ENCODE assay signal across 13 mouse cellular contexts in genomic region chr7:126676631-126677220, GRCm38 (mm10). TPM values are rescaled to one million over a fixed set of nuclear protein-coding genes. Genes with fewer than 3 reads are reported as not detected.
DNase-seq lines count a peak whose midpoint lies in the region; ATAC-seq and TF ChIP-seq lines count a peak whose summit lies in the region.
"Had no signal": no experiment of that assay in that cellular context is flagged by ENCODE, and none has a peak within 500 bp of the region (broad histone marks: within the 10 kb centered on the region; RNA-seq: fewer than 3 reads in every experiment).

No protein-coding gene starts in this region.

- TF ChIP-seq CTCF in cerebellum, adult 2 months (IDR thresholded peaks at IDR 0.05; ENCODE audit: borderline replicate concordance, insufficient read depth, low read depth, low read length), result no peak
- no peak for TF ChIP-seq CTCF in heart, postnatal 0 days (IDR thresholded peaks at IDR 0.05; ENCODE audit: low read depth)
- no peak for TF ChIP-seq CTCF in liver, postnatal 0 days (IDR thresholded peaks at IDR 0.05; ENCODE audit: low read depth)

- 0 out of 2 replicates have a peak overlapping the region, but pooled peaks have one; percentile 23 for H3K27ac ChIP-seq in cerebellum, adult 2 months (ENCODE audit: insufficient read depth, low read length)
- peak overlapping the region; percentile 86 for H3K27ac ChIP-seq in heart, postnatal 0 days (ENCODE audit: low read depth)
- H3K27ac ChIP-seq in liver, embryonic 15.5 days (replicated peaks), result peak overlapping the region; percentile 45; the same call in 1 of the 2 replicates
- H3K27ac ChIP-seq in liver, embryonic 12.5 days, result no peak overlapping the region
- H3K27ac ChIP-seq in liver, postnatal 0 days (ENCODE audit: low read depth), result peak overlapping the region; percentile 91

- no peak for TF ChIP-seq POLR2A in cerebellum, adult 2 months (IDR thresholded peaks at IDR 0.05; ENCODE audit: borderline replicate concordance, insufficient read depth, low read length)

- no peaks in the 10 kb centered on the region for H3K9me3 ChIP-seq in heart, postnatal 0 days (replicated peaks; ENCODE audit: control insufficient read depth, low read length)
- H3K9me3 ChIP-seq in liver, embryonic 15.5 days (replicated peaks), result no peaks in the 10 kb centered on the region
- H3K9me3 ChIP-seq in liver, embryonic 12.5 days (replicated peaks), result no peaks in the 10 kb centered on the region
- H3K9me3 ChIP-seq in liver, postnatal 0 days (ENCODE audit: low read length), result no peaks in the 10 kb centered on the region
- H3K9me3 ChIP-seq: G1E had no signal

- no peak overlapping the region for H3K4me2 ChIP-seq in heart, postnatal 0 days (ENCODE audit: low read depth, low read length)
- no peak overlapping the region for H3K4me2 ChIP-seq in liver, embryonic 15.5 days
- no peak overlapping the region for H3K4me2 ChIP-seq in liver, embryonic 12.5 days
- H3K4me2 ChIP-seq in liver, postnatal 0 days (ENCODE audit: low read depth, low read length), result 0 out of 2 replicates have a peak overlapping the region, but pooled peaks have one; percentile 56

- H3K4me1 ChIP-seq in cerebellum, adult 2 months (ENCODE audit: control insufficient read depth, insufficient read depth, low read length), result no peaks in the 10 kb centered on the region
- peaks cover 6% of the 10 kb centered on the region for H3K4me1 ChIP-seq in heart, postnatal 0 days (ENCODE audit: control insufficient read depth, insufficient read depth)
- H3K4me1 ChIP-seq in liver, embryonic 15.5 days (replicated peaks), result peaks cover 27% of the 10 kb centered on the region
- peaks cover 3% of the 10 kb centered on the region; the same call in 1 of the 2 replicates for H3K4me1 ChIP-seq in liver, embryonic 12.5 days
- H3K4me1 ChIP-seq in liver, postnatal 0 days (ENCODE audit: insufficient read depth), result peaks cover 23% of the 10 kb centered on the region

- H3K36me3 ChIP-seq in heart, postnatal 0 days (replicated peaks; ENCODE audit: control insufficient read depth, insufficient read depth, low read length), result peaks cover 12% of the 10 kb centered on the region; the same call in 1 of the 2 replicates
- peaks cover 33% of the 10 kb centered on the region for H3K36me3 ChIP-seq in liver, embryonic 15.5 days (replicated peaks)
- H3K36me3 ChIP-seq in liver, embryonic 12.5 days, result peaks cover 60% of the 10 kb centered on the region
- peaks cover 18% of the 10 kb centered on the region for H3K36me3 ChIP-seq in liver, postnatal 0 days (replicated peaks; ENCODE audit: insufficient read depth, low read length)

- ATAC-seq in cerebellum, adult (ENCODE audit: insufficient number of reproducible peaks, low FRiP score, low TSS enrichment), result no peak
- no peak; the same call in 1 of the 2 replicates for ATAC-seq in heart, postnatal 0 days (ENCODE audit: insufficient read depth, low read depth)
- no peak for ATAC-seq in liver, embryonic 15.5 days (ENCODE audit: insufficient read depth)
- no peak for ATAC-seq in liver, embryonic 12.5 days
- peak; percentile 26 for ATAC-seq in liver, postnatal 0 days
- ATAC-seq: CD4-positive, CD25-positive, alpha-beta regulatory T cell, adult 4 months; midbrain, embryonic 16.5 days had no signal

- no peak for DNase-seq in cerebellum, adult 2 months
- DNase-seq in heart, postnatal 0 days (ENCODE audit: low spot score), result no peak
- DNase-seq in heart, adult 8-10 months (ENCODE audit: low spot score), result no peak
- no peak for DNase-seq in liver, postnatal 0 days
- DNase-seq in adrenal gland, postnatal 10 days, result no peak
- DNase-seq: cerebellum, adult 11 months; cerebellum, postnatal 25 days had no signal

- no peaks in the 10 kb centered on the region for H3K27me3 ChIP-seq in cerebellum, adult 2 months (ENCODE audit: control insufficient read depth, insufficient read depth, low read length)
- H3K27me3 ChIP-seq in heart, postnatal 0 days (ENCODE audit: control insufficient read depth, insufficient read depth, low read length), result no peaks in the 10 kb centered on the region
- no peaks in the 10 kb centered on the region for H3K27me3 ChIP-seq in liver, embryonic 15.5 days
- no peaks in the 10 kb centered on the region for H3K27me3 ChIP-seq in liver, embryonic 12.5 days (replicated peaks)
- no peaks in the 10 kb centered on the region for H3K27me3 ChIP-seq in liver, postnatal 0 days (ENCODE audit: insufficient read depth, low read length)

- no peak overlapping the region for H3K9ac ChIP-seq in heart, postnatal 0 days (replicated peaks; ENCODE audit: low read depth, low read length)
- no peak overlapping the region for H3K9ac ChIP-seq in liver, embryonic 15.5 days
- H3K9ac ChIP-seq in liver, embryonic 12.5 days, result no peak overlapping the region
- no peak overlapping the region for H3K9ac ChIP-seq in liver, postnatal 0 days (replicated peaks)

- WGBS in cerebellum, adult 2 months, result 44% methylated on average over 4 of the region's 4 CpGs
- WGBS in heart, postnatal 0 days, result 42% methylated on average over 4 of the region's 4 CpGs
- WGBS in liver, embryonic 15.5 days (ENCODE audit: insufficient replicate concordance), result 65% methylated on average over 4 of the region's 4 CpGs
- WGBS in liver, embryonic 12.5 days (ENCODE audit: insufficient replicate concordance), result 69% methylated on average over 4 of the region's 4 CpGs
- 60% methylated on average over 4 of the region's 4 CpGs for WGBS in liver, postnatal 0 days (ENCODE audit: insufficient replicate concordance)

- H3K4me3 ChIP-seq in cerebellum, adult 2 months (replicated peaks; ENCODE audit: insufficient read depth, low read depth, low read length), result no peak overlapping the region
- H3K4me3 ChIP-seq in heart, postnatal 0 days (ENCODE audit: low read depth, low read length), result no peak overlapping the region
- no peak overlapping the region for H3K4me3 ChIP-seq in liver, embryonic 15.5 days (replicated peaks)
- no peak overlapping the region for H3K4me3 ChIP-seq in liver, embryonic 12.5 days
- H3K4me3 ChIP-seq in liver, postnatal 0 days (ENCODE audit: low read depth, low read length), result no peak overlapping the region

- TF ChIP-seq EP300 in heart, postnatal 0 days (IDR thresholded peaks at IDR 0.05; ENCODE audit: low read depth), result no peak
- no peak for TF ChIP-seq EP300 in liver, postnatal 0 days (IDR thresholded peaks at IDR 0.05; ENCODE audit: low read depth)

RNA-seq across cellular contexts. Expression of gene Sult1a1, which starts 0.5 kb away (rescaled TPM):
- 6.4 and 10.6 TPM in 2 replicates for polyA plus RNA-seq in cerebellum, adult 2 months (2012; rRNA removed)
- 64.2 and 78.2 TPM in 2 replicates for total RNA-seq in heart, postnatal 0 days (2014; rRNA removed; ENCODE audit: low replicate concordance)
- 24.8 and 30.4 TPM in 2 replicates for polyA plus RNA-seq in heart, postnatal 0 days (2015; fragmentation: Nextera tagmentation; extraction: Ambion mirVana)
- 10 to 100 TPM; 18.6 to 38.7 (median 31.5) TPM for total RNA-seq in heart, adult 8-10 months (2022)
- 37.8 and 52.1 TPM in 2 replicates for polyA plus RNA-seq in liver, embryonic 15.5 days (2015; fragmentation: Nextera tagmentation; extraction: Ambion mirVana)
- polyA plus RNA-seq in liver, embryonic 12.5 days (2016; fragmentation: Nextera tagmentation; extraction: Ambion mirVana), result 0.24 and 0.50 TPM in 2 replicates
- polyA plus RNA-seq in liver, postnatal 0 days (2015; fragmentation: Nextera tagmentation; extraction: Ambion mirVana), result 221 and 241 TPM in 2 replicates
- 100 to 1,000 TPM in 1 of 2 experiments, 10 to 100 TPM in 1; 53.9 to 125 TPM for total RNA-seq in adrenal gland, postnatal 10 days (2021)
- polyA plus RNA-seq: G1E had no signal

RNA-seq across cellular contexts. Expression of gene Bola2, which starts 18.5 kb away (rescaled TPM):
- 51.0 and 61.6 TPM in 2 replicates for polyA plus RNA-seq in cerebellum, adult 2 months (2012; rRNA removed)
- total RNA-seq in heart, postnatal 0 days (2014; rRNA removed; ENCODE audit: low replicate concordance), result 29.3 and 36.5 TPM in 2 replicates
- 89.0 and 93.7 TPM in 2 replicates for polyA plus RNA-seq in heart, postnatal 0 days (2015; fragmentation: Nextera tagmentation; extraction: Ambion mirVana)
- 10 to 100 TPM; 52.4 to 70.4 (median 56.4) TPM for total RNA-seq in heart, adult 8-10 months (2022)
- 71.8 and 82.7 TPM in 2 replicates for polyA plus RNA-seq in liver, embryonic 15.5 days (2015; fragmentation: Nextera tagmentation; extraction: Ambion mirVana)
- 134 and 153 TPM in 2 replicates for polyA plus RNA-seq in liver, embryonic 12.5 days (2016; fragmentation: Nextera tagmentation; extraction: Ambion mirVana)
- polyA plus RNA-seq in liver, postnatal 0 days (2015; fragmentation: Nextera tagmentation; extraction: Ambion mirVana), result 86.5 and 93.5 TPM in 2 replicates
- 10 to 100 TPM; 67.6 to 81.0 TPM for total RNA-seq in adrenal gland, postnatal 10 days (2021)

RNA-seq across cellular contexts. Expression of gene Slx1b, which starts 18.9 kb away (rescaled TPM):
- 39.6 and 40.3 TPM in 2 replicates for polyA plus RNA-seq in cerebellum, adult 2 months (2012; rRNA removed)
- total RNA-seq in heart, postnatal 0 days (2014; rRNA removed; ENCODE audit: low replicate concordance), result 6.2 and 12.6 TPM in 2 replicates
- polyA plus RNA-seq in heart, postnatal 0 days (2015; fragmentation: Nextera tagmentation; extraction: Ambion mirVana), result 4.9 and 6.3 TPM in 2 replicates
- 1 to 10 TPM; 3.2 to 6.2 (median 5.4) TPM for total RNA-seq in heart, adult 8-10 months (2022)
- 3.0 TPM in 2 replicates for polyA plus RNA-seq in liver, embryonic 15.5 days (2015; fragmentation: Nextera tagmentation; extraction: Ambion mirVana)
- 4.5 and 5.1 TPM in 2 replicates for polyA plus RNA-seq in liver, embryonic 12.5 days (2016; fragmentation: Nextera tagmentation; extraction: Ambion mirVana)
- 2.6 and 3.7 TPM in 2 replicates for polyA plus RNA-seq in liver, postnatal 0 days (2015; fragmentation: Nextera tagmentation; extraction: Ambion mirVana)
- total RNA-seq in adrenal gland, postnatal 10 days (2021), result 10 to 100 TPM in 1 of 2 experiments, 1 to 10 TPM in 1; 8.2 to 15.0 TPM

RNA-seq across cellular contexts. Expression of gene Sgf29, which starts 27.6 kb away (rescaled TPM):
- 45.4 and 45.5 TPM in 2 replicates for polyA plus RNA-seq in cerebellum, adult 2 months (2012; rRNA removed)
- 15.9 and 20.7 TPM in 2 replicates for total RNA-seq in heart, postnatal 0 days (2014; rRNA removed; ENCODE audit: low replicate concordance)
- 21.9 and 25.3 TPM in 2 replicates for polyA plus RNA-seq in heart, postnatal 0 days (2015; fragmentation: Nextera tagmentation; extraction: Ambion mirVana)
- total RNA-seq in heart, adult 8-10 months (2022), result 10 to 100 TPM; 21.6 to 26.2 (median 24.9) TPM
- polyA plus RNA-seq in liver, embryonic 15.5 days (2015; fragmentation: Nextera tagmentation; extraction: Ambion mirVana), result 29.1 and 31.0 TPM in 2 replicates
- 36.3 and 42.4 TPM in 2 replicates for polyA plus RNA-seq in liver, embryonic 12.5 days (2016; fragmentation: Nextera tagmentation; extraction: Ambion mirVana)
- 22.7 and 22.8 TPM in 2 replicates for polyA plus RNA-seq in liver, postnatal 0 days (2015; fragmentation: Nextera tagmentation; extraction: Ambion mirVana)
- total RNA-seq in adrenal gland, postnatal 10 days (2021), result 10 to 100 TPM; 31.3 to 46.9 TPM

RNA-seq across cellular contexts. Expression of gene Coro1a, which starts 30.9 kb away (rescaled TPM):
- 110 and 126 TPM in 2 replicates for polyA plus RNA-seq in cerebellum, adult 2 months (2012; rRNA removed)
- 14.8 and 25.3 TPM in 2 replicates for total RNA-seq in heart, postnatal 0 days (2014; rRNA removed; ENCODE audit: low replicate concordance)
- polyA plus RNA-seq in heart, postnatal 0 days (2015; fragmentation: Nextera tagmentation; extraction: Ambion mirVana), result 8.4 and 8.5 TPM in 2 replicates
- 10 to 100 TPM in 1 of 4 experiments, 1 to 10 TPM in 3; 4.9 to 10.0 (median 6.2) TPM for total RNA-seq in heart, adult 8-10 months (2022)
- 109 and 118 TPM in 2 replicates for polyA plus RNA-seq in liver, embryonic 15.5 days (2015; fragmentation: Nextera tagmentation; extraction: Ambion mirVana)
- 77.9 and 86.6 TPM in 2 replicates for polyA plus RNA-seq in liver, embryonic 12.5 days (2016; fragmentation: Nextera tagmentation; extraction: Ambion mirVana)
- polyA plus RNA-seq in liver, postnatal 0 days (2015; fragmentation: Nextera tagmentation; extraction: Ambion mirVana), result 121 and 130 TPM in 2 replicates
- 10 to 100 TPM; 36.1 to 39.3 TPM for total RNA-seq in adrenal gland, postnatal 10 days (2021)
